Mouse (Mus musculus): ENCODE data around the gene Rplp0. TPM values are rescaled to one million over a fixed set of nuclear protein-coding genes. Genes with fewer than 3 reads are reported as not detected.
"Not testable (repeated sequence)": the region's sequence is repeated elsewhere in the genome, so short reads cannot be mapped to it uniquely, and the experiment has no call there.

Gene Rplp0
- polyA plus RNA-seq, 2 experiments: 2,068 to 3,411 TPM

- DNase-seq (ENCODE audit: low spot score) (no peak), ATAC-seq (ENCODE audit: low FRiP score, low read depth) (no peak)
- WGBS: 78% methylated on average over 4 of the region's 4 CpGs
- no peaks in the 10 kb centered on the region for H3K27me3 ChIP-seq (ENCODE audit: control insufficient read depth, insufficient read depth, low read length)
- H3K4me1 ChIP-seq (ENCODE audit: control insufficient read depth, insufficient read depth, low read length): peaks cover 7% of the 10 kb centered on the region; the same call in 1 of the 2 replicates
- H3K4me3 ChIP-seq (replicated peaks; ENCODE audit: low read length): no peak overlapping the region
- H3K9me3 ChIP-seq (ENCODE audit: control insufficient read depth, low read length): no peaks in the 10 kb centered on the region
- TF ChIP-seq POLR2A (IDR thresholded peaks at IDR 0.05; ENCODE audit: borderline replicate concordance, extremely low read depth, insufficient read depth, insufficient read length): no peak
- H3K4me2 ChIP-seq (replicated peaks; ENCODE audit: low read depth, low read length, severe bottlenecking): no peak overlapping the region
- no peak overlapping the region for H3K27ac ChIP-seq (replicated peaks; ENCODE audit: low read depth, low read length)
- peaks cover 41% of the 10 kb centered on the region for H3K36me3 ChIP-seq (ENCODE audit: control insufficient read depth, insufficient read depth, low read length)
- H3K9ac ChIP-seq (ENCODE audit: low read depth, low read length, severe bottlenecking): no peak overlapping the region
Observed at GRCm38 (mm10) chr5:115569721-115570120, 10.5 kb downstream of the Rplp0 start.

GRCm38 (mm10) chr5:115571086-115571485 is 11.8 kb downstream of the Rplp0 start:
- no peak overlapping the region for H3K27ac ChIP-seq (replicated peaks; ENCODE audit: low read depth, low read length)
- H3K9ac ChIP-seq (ENCODE audit: low read depth, low read length, severe bottlenecking): no peak overlapping the region
- peaks cover 53% of the 10 kb centered on the region for H3K36me3 ChIP-seq (ENCODE audit: control insufficient read depth, insufficient read depth, low read length)
- H3K4me2 ChIP-seq (replicated peaks; ENCODE audit: low read depth, low read length, severe bottlenecking): no peak overlapping the region
- H3K4me3 ChIP-seq (replicated peaks; ENCODE audit: low read length): no peak overlapping the region
- peaks cover 5% of the 10 kb centered on the region; the same call in 1 of the 2 replicates for H3K4me1 ChIP-seq (ENCODE audit: control insufficient read depth, insufficient read depth, low read length)
- ATAC-seq (ENCODE audit: low FRiP score, low read depth): no peak
- no peaks in the 10 kb centered on the region for H3K27me3 ChIP-seq (ENCODE audit: control insufficient read depth, insufficient read depth, low read length)
- WGBS: 92% methylated on average over 7 of the region's 7 CpGs
- DNase-seq (ENCODE audit: low spot score): no peak
- no peak for TF ChIP-seq POLR2A (IDR thresholded peaks at IDR 0.05; ENCODE audit: borderline replicate concordance, extremely low read depth, insufficient read depth, insufficient read length)
- H3K9me3 ChIP-seq (ENCODE audit: control insufficient read depth, low read length): no peaks in the 10 kb centered on the region

GRCm38 (mm10) chr5:115572679-115573535 is 13.6 kb downstream of the Rplp0 start:
- no peaks in the 10 kb centered on the region for H3K27me3 ChIP-seq (ENCODE audit: control insufficient read depth, insufficient read depth, low read length)
- 0 out of 2 replicates have a peak, but pooled peaks cover 3% of the 10 kb centered on the region for H3K4me1 ChIP-seq (ENCODE audit: control insufficient read depth, insufficient read depth, low read length)
- peaks cover 69% of the 10 kb centered on the region for H3K36me3 ChIP-seq (ENCODE audit: control insufficient read depth, insufficient read depth, low read length)
- H3K4me2 ChIP-seq (replicated peaks; ENCODE audit: low read depth, low read length, severe bottlenecking): no peak overlapping the region
- H3K4me3 ChIP-seq (replicated peaks; ENCODE audit: low read length): no peak overlapping the region
- DNase-seq (ENCODE audit: low spot score) (no peak), ATAC-seq (ENCODE audit: low FRiP score, low read depth) (no peak)
- H3K9ac ChIP-seq (ENCODE audit: low read depth, low read length, severe bottlenecking): no peak overlapping the region
- H3K9me3 ChIP-seq (ENCODE audit: control insufficient read depth, low read length): no peaks in the 10 kb centered on the region
- H3K27ac ChIP-seq (replicated peaks; ENCODE audit: low read depth, low read length): peak overlapping the region; percentile 52
- no peak for TF ChIP-seq POLR2A (IDR thresholded peaks at IDR 0.05; ENCODE audit: borderline replicate concordance, extremely low read depth, insufficient read depth, insufficient read length)
- WGBS: 66% methylated on average over 17 of the region's 17 CpGs

GRCm38 (mm10) chr5:115574992-115575391 is 15.7 kb downstream of the Rplp0 start:
- peaks cover 87% of the 10 kb centered on the region for H3K36me3 ChIP-seq (ENCODE audit: control insufficient read depth, insufficient read depth, low read length)
- H3K4me2 ChIP-seq (replicated peaks; ENCODE audit: low read depth, low read length, severe bottlenecking): no peak overlapping the region
- H3K4me1 ChIP-seq (ENCODE audit: control insufficient read depth, insufficient read depth, low read length): 0 out of 2 replicates have a peak, but pooled peaks cover 3% of the 10 kb centered on the region
- WGBS: 82% methylated on average over 8 of the region's 8 CpGs
- H3K27me3 ChIP-seq (ENCODE audit: control insufficient read depth, insufficient read depth, low read length): no peaks in the 10 kb centered on the region
- H3K4me3 ChIP-seq (replicated peaks; ENCODE audit: low read length): no peak overlapping the region
- DNase-seq (ENCODE audit: low spot score) (no peak), ATAC-seq (ENCODE audit: low FRiP score, low read depth) (no peak)
- H3K9me3 ChIP-seq (ENCODE audit: control insufficient read depth, low read length): no peaks in the 10 kb centered on the region
- no peak for TF ChIP-seq POLR2A (IDR thresholded peaks at IDR 0.05; ENCODE audit: borderline replicate concordance, extremely low read depth, insufficient read depth, insufficient read length)
- no peak overlapping the region for H3K27ac ChIP-seq (replicated peaks; ENCODE audit: low read depth, low read length)
- no peak overlapping the region for H3K9ac ChIP-seq (ENCODE audit: low read depth, low read length, severe bottlenecking)

GRCm38 (mm10) chr5:115577686-115578085 is 18.4 kb downstream of the Rplp0 start:
- H3K4me2 ChIP-seq (replicated peaks; ENCODE audit: low read depth, low read length, severe bottlenecking); H3K27me3 ChIP-seq (ENCODE audit: control insufficient read depth, insufficient read depth, low read length); H3K4me3 ChIP-seq (replicated peaks; ENCODE audit: low read length); H3K27ac ChIP-seq (replicated peaks; ENCODE audit: low read depth, low read length); ATAC-seq (ENCODE audit: low FRiP score, low read depth); H3K9me3 ChIP-seq (ENCODE audit: control insufficient read depth, low read length); H3K9ac ChIP-seq (ENCODE audit: low read depth, low read length, severe bottlenecking); DNase-seq (ENCODE audit: low spot score); H3K4me1 ChIP-seq (ENCODE audit: control insufficient read depth, insufficient read depth, low read length): not testable (repeated sequence)
- peaks cover 95% of the 10 kb centered on the region for H3K36me3 ChIP-seq (ENCODE audit: control insufficient read depth, insufficient read depth, low read length)
- WGBS: 93% methylated on average over 4 of the region's 4 CpGs

All from limb, embryonic 14.5 days (tissue).